Mouse (Mus musculus) erythroblast, embryonic 14.5 days (primary cell): ENCODE results near the gene 4930402H24Rik. TPM values are rescaled to one million over a fixed set of nuclear protein-coding genes. Genes with fewer than 3 reads are reported as not detected.

ENCODE experiments used
- H3K27me3 ChIP-seq: 2 replicates; pipeline ENCODE4 v1.6.1; 2012; ENCODE audit warnings: inconsistent platforms; ENCODE audit not compliant: control insufficient read depth
- H3K36me3 ChIP-seq: 2 replicates; pipeline ENCODE4 v1.6.1; 2012; ENCODE audit warnings: mild to moderate bottlenecking, inconsistent platforms; ENCODE audit not compliant: control insufficient read depth
- H3K4me1 ChIP-seq: 2 replicates; pipeline ENCODE4 v1.6.1; 2012; ENCODE audit warnings: inconsistent platforms; ENCODE audit not compliant: control insufficient read depth
- H3K4me3 ChIP-seq: replicated peaks from 2 replicates; pipeline ENCODE3; 2012; ENCODE audit warnings: moderate library complexity, mild to moderate bottlenecking, inconsistent platforms
- H3K9me3 ChIP-seq: 2 replicates; pipeline ENCODE4 v1.6.1; 2012; ENCODE audit warnings: low read length, inconsistent platforms, mixed read lengths; ENCODE audit not compliant: control insufficient read depth
- GATA1 ChIP-seq: IDR thresholded peaks from 2 replicates; pipeline ENCODE4 v1.6.1; 2012; ENCODE audit warnings: low read length, inconsistent platforms, mixed read lengths
- TAL1 ChIP-seq: IDR thresholded peaks from 3 replicates; pipeline ENCODE4 v1.6.1; 2012; ENCODE audit warnings: low read length, inconsistent platforms, mixed read lengths
- polyA plus RNA-seq: library from polyadenylated mRNA; stranded (reverse); fragments of >175 nt; gene quantifications from 2 replicates; pipeline ENCODE4 v1.2.3, GENCODE M21; 2012

Gene 4930402H24Rik
- polyA plus RNA-seq, 1 experiment: 0.11 TPM

DNA sequence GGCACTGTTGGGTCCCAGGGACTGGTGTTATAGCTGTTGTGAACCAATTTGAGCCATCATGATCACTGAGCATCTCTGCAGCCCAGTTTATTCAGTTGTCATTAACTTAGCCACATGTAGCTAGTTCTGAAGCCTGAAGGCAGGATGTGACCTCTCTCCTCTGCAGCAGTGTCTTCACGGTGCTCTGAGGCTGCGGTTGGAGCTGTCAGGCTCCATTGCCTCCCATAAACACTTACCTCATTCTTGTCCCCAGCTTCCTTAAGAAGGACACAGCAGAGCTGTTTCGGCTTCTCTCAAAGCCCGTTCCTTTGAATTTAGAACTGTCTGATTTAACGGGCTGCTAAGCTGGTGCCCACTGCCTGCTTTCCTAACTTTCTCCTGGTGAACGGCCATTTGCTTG, 226.3 kb downstream of the 4930402H24Rik start:
- no peaks in the 10 kb centered on the region for H3K27me3 ChIP-seq
- H3K4me1 ChIP-seq: no peaks in the 10 kb centered on the region
- no peak for TF ChIP-seq GATA1
- no peak for TF ChIP-seq TAL1
- no peak overlapping the region for H3K4me3 ChIP-seq
- H3K36me3 ChIP-seq: peaks cover 100% of the 10 kb centered on the region
- no peaks in the 10 kb centered on the region for H3K9me3 ChIP-seq

DNA sequence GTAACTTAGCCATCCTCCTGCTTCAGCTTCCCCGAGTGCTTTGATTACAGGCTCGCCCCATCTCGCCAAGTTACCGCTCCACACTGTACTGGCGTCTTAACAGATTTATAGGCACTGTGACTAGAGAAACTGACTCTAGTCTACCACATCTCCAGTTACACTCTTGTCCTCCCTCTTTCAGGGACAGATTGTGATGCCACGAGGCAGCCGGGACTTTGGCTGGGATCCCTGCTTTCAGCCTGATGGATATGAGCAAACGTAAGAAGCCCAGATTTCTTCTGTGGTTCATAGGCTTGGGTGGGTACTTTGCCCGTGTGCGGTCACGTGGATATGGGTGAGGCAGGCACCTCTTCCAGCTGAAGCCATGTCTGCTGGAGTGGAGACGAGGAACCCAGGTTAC, 227.1 kb downstream of the 4930402H24Rik start:
- no peaks in the 10 kb centered on the region for H3K4me1 ChIP-seq
- H3K36me3 ChIP-seq: peaks cover 99% of the 10 kb centered on the region
- H3K9me3 ChIP-seq: no peaks in the 10 kb centered on the region
- no peak overlapping the region for H3K4me3 ChIP-seq
- H3K27me3 ChIP-seq: no peaks in the 10 kb centered on the region
- no peak for TF ChIP-seq TAL1
- TF ChIP-seq GATA1: no peak

DNA sequence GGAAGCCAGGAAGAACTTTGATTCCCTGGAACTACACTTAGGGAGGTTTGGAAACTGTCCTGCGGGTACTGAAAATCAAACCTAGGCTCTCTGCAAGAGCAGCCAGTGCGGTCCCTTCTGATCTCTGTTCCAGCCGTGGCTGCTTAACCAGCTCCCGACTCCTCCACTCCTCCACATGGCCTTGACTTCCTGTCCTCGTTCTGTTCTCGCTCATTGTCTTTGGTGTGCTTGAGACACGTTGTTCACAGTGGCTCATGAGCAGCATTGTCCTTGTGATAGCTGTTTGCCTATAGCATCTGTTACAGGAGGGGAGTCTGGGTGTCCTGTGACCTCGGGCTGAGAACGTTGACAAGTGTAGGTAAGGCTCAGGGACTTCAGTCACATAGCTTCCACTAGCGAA, 229.0 kb downstream of the 4930402H24Rik start:
- TF ChIP-seq GATA1: no peak
- TF ChIP-seq TAL1: no peak
- Histone ChIP-seq H3K36me3 (peaks cover 98% of the 10 kb centered on the region), H3K9me3 (no peaks in the 10 kb centered on the region)

DNA sequence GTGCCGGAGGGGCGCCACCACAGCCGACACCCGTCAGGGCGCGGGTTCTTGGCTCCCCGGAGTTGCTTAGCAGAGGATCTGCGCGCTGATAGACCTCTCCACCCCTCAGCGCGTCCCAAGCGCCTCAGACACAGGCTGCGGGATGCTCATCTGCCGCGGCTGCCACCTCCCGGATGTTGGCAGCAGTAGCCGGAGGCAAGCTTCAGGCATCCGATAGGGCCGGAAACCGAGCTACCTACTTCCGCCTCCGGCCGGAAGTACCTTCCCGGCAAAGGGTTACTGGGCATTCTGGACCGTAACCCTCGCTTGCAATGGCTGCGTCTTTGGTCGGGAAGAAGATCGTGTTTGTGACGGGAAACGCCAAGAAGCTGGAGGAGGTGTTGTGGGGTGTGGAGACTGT, 238.6 kb downstream of the 4930402H24Rik start, which contains the start of gene Itpa:
Gene Itpa (plus strand): TSS at position 52 of the 400 bp plus-strand sequence.
- H3K9me3 ChIP-seq: no peaks in the 10 kb centered on the region
- H3K4me1 ChIP-seq: peaks cover 69% of the 10 kb centered on the region
- H3K36me3 ChIP-seq: peaks cover 41% of the 10 kb centered on the region
- TF ChIP-seq TAL1: no peak
- TF ChIP-seq GATA1: 0 out of 2 replicates have a peak, but pooled peaks have one; percentile 29
- peak within 1 kb of the TSS; percentile 72 for H3K4me3 ChIP-seq
- H3K27me3 ChIP-seq: no peaks in the 10 kb centered on the region

More for the DNA sequence above, 229.0 kb downstream of the 4930402H24Rik start:
- Histone ChIP-seq H3K27me3 (no peaks in the 10 kb centered on the region), H3K4me1 (no peaks in the 10 kb centered on the region), H3K4me3 (no peak overlapping the region)

DNA sequence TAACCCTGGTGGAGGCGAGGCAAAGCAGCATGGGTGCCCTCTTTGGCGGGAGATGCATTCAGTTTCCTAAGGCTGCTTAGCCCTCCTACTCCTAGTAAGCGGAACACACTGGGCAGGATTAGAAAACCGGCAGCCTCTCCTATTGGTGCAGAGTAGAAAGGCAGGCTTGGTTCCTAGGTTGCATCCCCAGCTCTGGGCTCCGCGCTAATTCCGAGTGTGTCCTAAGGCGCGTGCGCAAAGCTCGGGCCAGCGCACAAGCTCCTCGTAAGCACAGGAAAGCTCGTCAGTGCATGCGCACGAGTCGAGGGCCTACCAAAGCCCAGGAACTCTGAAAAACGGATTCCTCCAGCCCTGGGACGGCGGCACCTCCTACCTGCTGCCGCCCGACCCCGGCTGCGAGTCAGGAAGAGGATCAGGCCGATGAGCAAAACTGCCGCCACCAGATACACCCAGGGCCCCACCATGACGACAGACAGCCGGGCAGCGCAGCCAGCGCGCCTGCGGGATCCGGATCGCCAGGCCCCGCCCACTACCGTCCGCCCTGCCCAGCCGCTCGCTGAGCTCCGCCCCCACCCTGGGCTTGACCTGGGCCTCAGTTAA, 242.0 kb downstream of the 4930402H24Rik start, which contains the start of gene Ddrgk1:
Gene Ddrgk1 (minus strand): TSS at position 558 of the 600 bp plus-strand sequence.
- H3K36me3 ChIP-seq: peaks cover 43% of the 10 kb centered on the region
- peak within 1 kb of the TSS; percentile 81 for H3K4me3 ChIP-seq
- TF ChIP-seq TAL1 (no peak), GATA1 (no peak)
- peaks cover 63% of the 10 kb centered on the region for H3K4me1 ChIP-seq
- H3K27me3 ChIP-seq: no peaks in the 10 kb centered on the region
- H3K9me3 ChIP-seq: no peaks in the 10 kb centered on the region

DNA sequence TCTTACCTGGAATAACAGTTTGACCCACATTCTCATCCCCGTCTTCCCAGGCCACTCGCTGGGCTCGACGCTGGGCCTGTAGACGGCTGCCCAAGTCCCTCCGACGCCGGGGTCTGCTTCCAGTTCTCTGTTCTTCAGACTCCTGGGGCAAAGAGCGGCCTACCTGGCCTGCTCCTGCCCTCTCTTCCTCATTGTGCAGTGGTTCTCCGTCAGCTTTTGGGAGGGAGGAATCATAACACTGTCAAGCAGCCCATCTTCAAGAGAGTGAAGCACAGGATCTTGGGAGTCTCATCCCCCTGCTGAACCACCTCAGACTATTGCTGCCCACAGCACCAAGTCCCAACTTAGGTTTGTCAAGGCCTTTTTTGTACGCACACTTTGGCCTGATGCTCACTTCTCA, 242.9 kb downstream of the 4930402H24Rik start:
- no peaks in the 10 kb centered on the region for H3K27me3 ChIP-seq
- peaks cover 57% of the 10 kb centered on the region for H3K4me1 ChIP-seq
- H3K9me3 ChIP-seq: no peaks in the 10 kb centered on the region
- TF ChIP-seq GATA1 (no peak), TAL1 (no peak)
- H3K36me3 ChIP-seq: peaks cover 50% of the 10 kb centered on the region
- H3K4me3 ChIP-seq: peak overlapping the region; percentile 81

DNA sequence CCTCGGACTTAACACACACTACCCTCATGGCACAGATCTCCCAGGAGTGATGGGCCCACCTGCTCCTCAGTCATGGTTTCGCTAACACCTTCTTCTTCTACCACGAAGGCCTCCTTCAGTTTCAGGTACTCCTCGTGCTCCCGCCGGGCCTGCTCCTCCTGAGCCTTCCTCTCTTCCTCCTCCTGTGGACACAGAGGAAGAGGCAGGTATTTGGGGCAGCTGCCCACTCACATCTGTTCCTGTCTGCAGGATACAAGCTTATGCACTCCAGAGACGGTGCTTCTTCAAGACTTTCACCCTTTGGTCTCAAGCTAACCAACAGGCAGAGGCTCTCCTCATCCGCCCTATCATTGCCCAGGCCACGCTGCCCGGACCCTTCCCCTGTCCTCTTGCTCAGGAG, 247.7 kb downstream of the 4930402H24Rik start:
- H3K4me1 ChIP-seq: peaks cover 66% of the 10 kb centered on the region
- no peaks in the 10 kb centered on the region for H3K27me3 ChIP-seq
- H3K4me3 ChIP-seq: no peak overlapping the region
- H3K36me3 ChIP-seq: peaks cover 95% of the 10 kb centered on the region
- H3K9me3 ChIP-seq: no peaks in the 10 kb centered on the region
- no peak for TF ChIP-seq GATA1
- no peak for TF ChIP-seq TAL1

DNA sequence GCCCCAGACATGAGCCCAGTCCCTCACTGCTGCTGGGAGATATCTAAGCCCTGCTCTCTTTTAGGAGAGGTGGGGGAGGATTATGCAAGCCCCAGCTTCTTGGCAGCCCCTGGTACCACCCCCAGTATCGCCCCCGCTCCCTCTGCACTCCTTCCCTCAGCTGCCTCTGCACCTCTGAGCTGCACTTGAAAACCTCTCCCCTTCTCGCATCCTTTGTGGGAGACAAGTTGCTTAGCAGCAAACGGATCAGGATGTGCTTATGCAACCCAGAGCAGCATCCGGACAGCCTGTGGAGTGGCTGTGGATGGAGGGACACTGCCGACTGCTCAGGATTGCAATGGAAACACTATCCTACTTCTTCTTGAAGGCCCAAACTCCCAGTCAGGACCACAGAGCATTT, 248.7 kb downstream of the 4930402H24Rik start:
- Histone ChIP-seq H3K4me3 (no peak overlapping the region), H3K36me3 (peaks cover 95% of the 10 kb centered on the region), H3K4me1 (peaks cover 61% of the 10 kb centered on the region), H3K9me3 (no peaks in the 10 kb centered on the region), H3K27me3 (no peaks in the 10 kb centered on the region)
- TF ChIP-seq GATA1 (no peak), TAL1 (no peak)

DNA sequence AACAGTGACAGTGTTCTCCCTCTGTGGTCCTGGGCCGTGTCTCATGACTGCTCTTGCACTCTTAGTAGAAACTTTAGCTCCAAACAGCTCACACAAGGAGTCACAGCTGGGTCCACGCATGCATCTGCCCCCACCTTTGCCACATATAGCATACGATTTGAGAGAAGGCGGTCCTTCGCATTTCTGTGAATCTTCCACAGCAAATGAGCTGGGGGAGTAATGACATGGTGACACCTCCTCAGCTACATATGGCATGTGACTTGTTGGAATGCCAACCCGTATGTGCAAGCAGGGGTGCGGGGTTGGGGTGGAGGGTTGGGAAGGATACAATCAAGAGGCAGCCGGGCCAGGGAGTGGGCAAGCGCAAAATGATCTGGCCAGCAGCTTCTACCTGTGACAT, 249.7 kb downstream of the 4930402H24Rik start:
- Histone ChIP-seq H3K36me3 (peaks cover 92% of the 10 kb centered on the region), H3K27me3 (no peaks in the 10 kb centered on the region), H3K9me3 (no peaks in the 10 kb centered on the region), H3K4me3 (no peak overlapping the region), H3K4me1 (peaks cover 51% of the 10 kb centered on the region)
- TF ChIP-seq GATA1 (no peak), TAL1 (no peak)

Other genes with a start within 250 kb of the 4930402H24Rik start
- 19.7 and 20.4 TPM in 2 replicates for gene Ddrgk1, start 241.7 kb downstream of the 4930402H24Rik start, polyA plus RNA-seq
- gene Itpa, start 238.8 kb downstream of the 4930402H24Rik start, polyA plus RNA-seq: 0.41 and 1.0 TPM in 2 replicates
- gene Slc4a11, start 208.9 kb downstream of the 4930402H24Rik start, polyA plus RNA-seq: not detected in 2 replicates
- gene Atrn, start 89 bp upstream of the 4930402H24Rik start, polyA plus RNA-seq: 0.09 and 0.11 TPM in 2 replicates
- gene Gfra4, start 136.7 kb upstream of the 4930402H24Rik start, polyA plus RNA-seq: 0.07 TPM in 1 of 2 replicates, not detected in the other
- gene Adam33, start 157.4 kb upstream of the 4930402H24Rik start, polyA plus RNA-seq: 0.04 TPM in 1 of 2 replicates, not detected in the other
- gene Siglec1, start 180.4 kb upstream of the 4930402H24Rik start, polyA plus RNA-seq: 0.03 and 0.04 TPM in 2 replicates
- 0.18 and 0.20 TPM in 2 replicates for gene Hspa12b, start 220.9 kb upstream of the 4930402H24Rik start, polyA plus RNA-seq
- gene Gm11037, start 227.1 kb upstream of the 4930402H24Rik start, polyA plus RNA-seq: not detected in 2 replicates